Mouse (Mus musculus): ENCODE data around the gene Pik3ap1.

DNA sequence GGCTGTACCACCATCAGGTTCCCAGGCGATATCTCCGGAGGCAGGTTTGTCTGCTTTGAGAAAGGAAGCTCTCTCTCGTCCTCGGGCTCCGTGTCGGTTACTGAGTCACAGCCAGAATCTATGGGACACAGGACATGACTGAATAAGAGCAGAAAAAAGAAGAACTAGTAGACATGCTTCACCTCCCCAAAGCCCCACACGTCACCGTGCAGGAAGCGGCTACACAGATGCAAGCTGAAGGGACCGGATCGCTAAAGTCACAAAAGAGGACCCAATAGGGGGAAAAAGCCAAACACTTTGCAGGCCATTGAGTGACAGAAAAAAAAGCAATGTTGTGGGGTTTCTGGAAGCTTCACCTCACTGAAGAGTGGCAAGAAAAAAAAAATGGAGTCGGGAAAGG is 52.7 kb downstream of the Pik3ap1 start:
- TF ChIP-seq CTCF (IDR thresholded peaks at IDR 0.05; ENCODE audit: low read depth, low read length) = no peak
- TF ChIP-seq POLR2A (IDR thresholded peaks at IDR 0.05; ENCODE audit: borderline replicate concordance, low read depth, low read length) = no peak

All from bone marrow macrophage, adult 2 months (primary cell).